Mouse (Mus musculus): ENCODE measurements around the gene Fahd2a. TPM values are rescaled to one million over a fixed set of nuclear protein-coding genes. Genes with fewer than 3 reads are reported as not detected.

Gene Fahd2a
- total RNA-seq (2015) = 23.5 and 23.7 TPM in 2 replicates
- 5.7 and 6.9 TPM in 2 replicates for total RNA-seq (2017)

DNA sequence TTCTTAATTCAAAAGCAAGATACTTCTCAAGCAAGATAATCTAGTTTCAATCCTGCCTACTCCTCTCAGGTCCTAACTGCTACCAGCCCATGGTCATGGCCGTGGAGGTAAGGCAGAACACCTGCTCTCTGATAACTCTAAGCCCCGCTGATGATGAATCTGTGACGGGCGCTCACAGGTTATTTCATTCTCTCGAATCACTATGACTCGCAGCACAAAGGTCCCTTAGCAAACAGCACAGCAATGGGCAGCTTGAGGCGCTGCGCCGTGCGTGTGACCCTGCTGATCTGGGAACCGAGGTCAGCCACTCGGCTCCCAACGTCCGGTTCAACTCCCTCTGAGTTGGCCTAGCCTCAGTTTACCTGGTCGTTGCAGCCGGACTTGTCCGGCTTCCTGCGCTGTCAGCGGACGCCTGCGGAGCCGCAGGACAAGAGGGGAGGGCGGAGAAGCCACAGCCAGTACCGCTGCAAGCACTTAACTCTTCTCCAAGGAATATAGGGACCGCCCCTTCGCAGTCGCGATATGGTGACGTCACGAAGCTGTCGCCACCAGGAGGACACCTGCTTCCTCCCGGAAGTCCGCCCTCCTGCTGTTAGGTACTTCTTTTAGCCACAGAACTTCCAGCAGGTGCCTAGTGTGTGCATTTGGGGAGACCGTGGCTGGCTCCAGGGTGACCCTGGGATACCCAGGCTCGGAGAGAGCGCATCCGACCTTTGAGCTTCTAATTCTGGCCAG lies at the start of gene Fahd2a:
Fahd2a (minus strand) TSS at position 511 of the 735 bp plus-strand sequence.
- ATAC-seq (replicated peaks; ENCODE audit: poor library complexity) = peak; percentile 98

DNA sequence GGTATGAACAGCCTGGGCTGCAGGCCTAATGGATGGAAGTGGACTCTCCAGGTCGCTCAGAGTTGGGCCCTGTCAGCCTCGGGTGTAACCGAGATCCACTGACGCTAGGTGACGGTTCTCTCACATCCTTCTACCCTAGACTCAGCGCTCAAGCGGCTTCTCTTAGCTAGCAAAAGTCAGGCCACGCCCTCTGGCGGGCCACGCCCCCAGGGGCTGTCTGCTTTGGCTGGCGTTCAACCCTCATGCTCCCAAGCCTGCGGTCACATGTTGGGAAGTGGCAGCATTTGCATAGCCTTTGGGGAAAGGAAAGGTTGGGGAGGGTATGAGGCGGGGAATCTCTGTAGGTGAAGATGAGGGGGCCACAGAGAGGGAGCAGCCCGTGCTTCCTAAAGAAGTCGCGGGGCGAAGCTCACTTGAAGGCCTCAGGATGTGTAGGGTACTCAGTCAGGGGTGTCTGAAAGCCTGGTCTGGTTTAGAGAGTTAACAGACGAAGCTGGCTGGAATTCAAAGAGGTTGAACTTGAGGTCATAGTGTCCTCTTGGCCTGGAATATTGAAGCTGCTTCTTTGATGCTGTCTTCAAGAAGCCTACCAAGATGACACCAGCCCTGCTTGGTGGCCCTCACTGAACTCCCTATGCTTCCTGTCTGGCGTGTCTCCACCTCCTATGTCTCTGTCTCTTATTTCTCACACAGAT lies 40.3 kb upstream of the Fahd2a start:
- ATAC-seq (replicated peaks; ENCODE audit: poor library complexity) = peak; percentile 49

DNA sequence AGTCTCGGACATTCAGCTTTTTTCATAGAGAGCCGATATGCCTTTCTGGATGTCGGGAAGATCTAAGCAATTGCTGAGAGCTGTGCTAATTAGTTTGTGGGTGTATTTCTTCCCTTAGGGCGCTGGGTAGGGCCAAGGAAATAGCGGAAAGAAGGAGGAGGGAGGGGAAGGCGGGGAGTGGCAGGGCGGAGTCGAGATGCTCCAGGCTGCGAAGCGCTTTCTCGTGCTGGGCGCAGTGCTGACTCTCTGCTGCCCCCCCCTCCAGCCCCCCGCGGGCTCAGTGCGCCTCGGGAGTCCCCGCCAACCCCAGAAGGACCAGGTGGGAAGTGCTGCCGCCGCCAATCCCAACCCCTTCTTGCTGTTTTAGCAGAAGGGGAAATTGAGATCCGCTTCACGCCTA lies 38.6 kb upstream of the Fahd2a start:
- ATAC-seq (replicated peaks; ENCODE audit: poor library complexity) = peak; percentile 29

DNA sequence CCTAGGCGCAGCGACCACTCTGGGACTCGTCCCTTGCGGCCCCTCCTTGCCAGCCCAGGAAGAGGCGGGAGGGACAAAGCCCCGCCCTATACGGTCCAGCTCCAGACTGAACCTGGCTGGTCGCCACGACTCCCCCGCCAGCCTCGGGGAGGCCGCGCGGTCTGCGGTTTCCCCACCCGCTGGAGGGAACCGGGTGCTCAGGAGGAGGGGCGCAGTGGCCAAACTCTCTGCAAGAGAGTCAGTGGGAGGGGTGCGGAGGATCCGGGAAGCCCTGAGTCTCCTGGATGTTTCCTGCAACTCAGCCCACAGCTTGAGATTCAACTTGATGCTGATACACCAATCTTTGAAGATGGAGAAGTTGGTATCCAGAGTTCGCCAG lies 38.2 kb upstream of the Fahd2a start:
- peak; percentile 72 for ATAC-seq (replicated peaks; ENCODE audit: poor library complexity)

DNA sequence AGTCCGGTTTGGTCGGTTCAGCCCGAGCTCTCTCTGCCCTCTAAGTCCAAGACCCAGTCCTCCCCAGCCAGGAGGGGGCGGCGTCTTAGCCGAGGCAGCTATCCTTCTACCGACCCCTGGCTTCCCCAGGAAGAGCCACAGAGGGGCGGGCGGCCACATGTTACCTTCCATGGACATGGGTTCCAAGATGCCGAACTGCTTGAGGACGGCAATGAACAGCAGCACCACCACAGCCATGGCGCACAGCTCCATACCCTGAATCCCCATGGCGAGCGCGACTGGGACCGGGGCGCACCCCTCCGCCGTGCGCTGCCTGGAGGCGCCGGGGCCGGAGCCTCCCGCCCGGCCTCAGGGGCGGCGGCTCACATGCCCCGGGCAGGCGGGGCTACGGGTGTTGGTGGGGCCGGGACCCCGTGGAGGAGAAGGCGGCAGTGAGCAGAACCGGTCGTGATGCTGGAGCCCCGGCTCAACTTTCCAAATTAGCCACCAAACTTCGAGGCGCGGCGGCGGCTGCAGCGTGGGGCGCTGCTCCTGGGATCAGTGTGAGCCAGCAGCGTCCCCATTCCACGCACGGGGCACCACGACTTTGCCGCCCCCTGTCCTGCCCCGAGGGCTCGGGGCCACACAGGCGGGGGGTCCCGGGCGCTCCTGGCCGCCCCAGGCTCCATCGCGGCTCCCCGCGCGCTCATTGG lies 37.6 kb upstream of the Fahd2a start:
- ATAC-seq (replicated peaks; ENCODE audit: poor library complexity) = no peak

DNA sequence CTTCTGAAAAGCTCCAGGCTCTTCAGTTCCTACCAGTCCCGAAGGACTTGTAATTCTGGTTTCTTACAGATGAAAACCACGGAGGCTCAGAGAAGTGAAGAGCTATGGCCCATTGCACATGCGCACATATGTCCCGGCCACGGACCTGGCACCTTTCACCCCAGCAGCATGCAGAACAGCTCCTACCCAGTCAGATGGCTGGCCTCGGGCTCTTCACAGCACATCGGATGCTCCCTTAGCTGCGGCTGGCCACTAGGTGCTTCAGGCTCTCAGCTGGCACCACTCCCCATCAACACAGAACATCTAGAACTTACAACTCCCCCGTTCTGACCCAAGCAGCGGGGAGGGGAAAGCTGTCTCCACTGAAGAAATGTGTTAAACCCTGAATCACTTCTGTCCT lies 35.4 kb upstream of the Fahd2a start:
- no peak for ATAC-seq (replicated peaks; ENCODE audit: poor library complexity)

DNA sequence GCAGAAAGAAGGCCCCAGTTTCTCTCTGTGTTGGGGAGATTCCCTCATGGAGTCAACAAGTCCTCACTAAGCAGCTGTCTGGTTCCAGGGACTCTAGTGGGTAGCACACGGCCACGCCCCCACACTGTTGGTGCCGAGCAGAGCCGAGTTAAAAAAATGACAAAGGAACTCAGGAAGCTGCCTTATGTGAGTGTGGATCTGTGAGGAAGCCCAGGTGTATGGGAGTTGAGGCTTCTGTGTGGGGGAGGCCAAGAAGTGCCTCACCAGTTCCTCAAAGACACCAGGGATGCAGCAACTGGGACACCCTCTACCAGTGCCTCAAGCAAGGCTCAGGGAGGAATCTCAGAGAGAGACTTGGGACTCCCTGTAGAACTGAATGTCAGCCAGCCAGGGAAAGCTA lies 34.8 kb upstream of the Fahd2a start:
- ATAC-seq (replicated peaks; ENCODE audit: poor library complexity) = no peak

DNA sequence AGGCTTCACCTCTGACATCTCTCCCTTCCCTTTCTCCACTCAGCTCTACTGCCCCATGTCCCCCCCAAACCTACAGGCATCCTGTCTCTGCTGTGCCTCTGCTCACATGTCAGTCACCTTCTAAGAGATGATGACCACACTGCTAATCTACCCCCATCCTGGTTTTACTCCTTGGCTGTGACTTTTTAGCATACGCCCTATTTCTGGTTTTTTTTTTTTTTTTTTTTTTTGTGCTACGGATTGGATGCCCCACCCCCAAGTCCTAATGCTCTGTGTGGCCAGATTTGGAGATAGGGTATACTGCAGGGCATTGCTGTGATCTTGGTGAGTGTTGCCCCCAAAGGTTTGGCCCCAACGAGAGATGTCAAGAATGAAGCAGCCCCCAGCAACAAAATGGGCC lies 27.9 kb upstream of the Fahd2a start:
- ATAC-seq (replicated peaks; ENCODE audit: poor library complexity) = no peak

DNA sequence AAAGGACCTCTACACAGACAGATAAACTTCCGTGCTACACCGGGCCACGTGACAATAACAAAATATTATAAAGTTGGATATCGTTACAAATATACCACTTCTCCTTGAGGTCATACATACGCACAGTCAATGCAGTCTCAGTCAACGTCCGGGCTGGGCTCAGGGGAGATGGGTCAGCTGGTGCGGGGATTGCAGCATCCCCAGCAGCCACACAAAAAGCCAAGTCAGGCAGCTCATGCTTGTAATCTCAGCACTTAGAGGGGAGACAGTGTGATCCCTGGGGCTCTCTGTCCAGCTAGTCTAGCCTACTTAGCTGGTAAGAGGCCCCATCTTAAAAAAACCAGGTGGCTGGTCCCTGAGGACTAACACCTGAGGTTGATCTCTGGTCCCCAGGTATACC lies 26.9 kb upstream of the Fahd2a start:
- no peak for ATAC-seq (replicated peaks; ENCODE audit: poor library complexity)

DNA sequence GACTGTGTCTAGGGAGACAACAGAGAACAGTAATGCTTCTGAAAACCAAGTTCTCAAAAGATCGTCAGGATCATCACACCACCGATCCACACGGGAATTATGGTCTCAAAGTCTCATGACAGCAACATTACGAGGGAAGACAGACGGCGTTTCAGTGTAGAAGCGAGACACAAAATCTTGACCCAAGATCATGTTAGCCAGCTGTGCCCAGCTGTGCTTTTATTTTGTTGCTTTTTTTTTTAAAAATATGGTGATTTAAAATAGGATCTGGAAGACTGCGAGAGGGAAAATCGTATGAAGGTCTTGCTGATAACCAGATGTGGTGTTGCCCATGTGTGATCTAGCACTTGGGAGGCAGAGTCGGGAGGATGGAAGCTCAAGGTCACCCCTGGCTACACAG lies 26.3 kb upstream of the Fahd2a start:
- ATAC-seq (replicated peaks; ENCODE audit: poor library complexity) = no peak

DNA sequence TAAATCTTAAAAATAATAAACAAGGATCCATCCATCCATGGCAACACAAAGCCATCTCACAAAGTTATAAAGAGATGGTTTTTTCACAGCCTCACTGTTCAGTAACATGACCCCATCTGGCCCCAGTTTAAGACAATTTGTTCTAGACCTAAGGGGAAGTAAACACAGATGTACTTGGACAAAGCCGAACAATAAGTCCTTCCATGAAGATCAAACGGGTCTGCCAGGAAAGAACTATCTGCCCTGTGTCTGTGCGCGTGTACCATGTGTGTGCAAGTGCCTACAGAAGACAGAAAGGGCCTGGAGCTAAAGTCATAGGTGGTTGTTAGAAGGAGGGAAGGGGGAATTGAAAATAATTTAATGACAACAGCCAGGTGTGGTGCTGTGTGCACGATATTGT lies 25.8 kb upstream of the Fahd2a start:
- ATAC-seq (replicated peaks; ENCODE audit: poor library complexity) = no peak

DNA sequence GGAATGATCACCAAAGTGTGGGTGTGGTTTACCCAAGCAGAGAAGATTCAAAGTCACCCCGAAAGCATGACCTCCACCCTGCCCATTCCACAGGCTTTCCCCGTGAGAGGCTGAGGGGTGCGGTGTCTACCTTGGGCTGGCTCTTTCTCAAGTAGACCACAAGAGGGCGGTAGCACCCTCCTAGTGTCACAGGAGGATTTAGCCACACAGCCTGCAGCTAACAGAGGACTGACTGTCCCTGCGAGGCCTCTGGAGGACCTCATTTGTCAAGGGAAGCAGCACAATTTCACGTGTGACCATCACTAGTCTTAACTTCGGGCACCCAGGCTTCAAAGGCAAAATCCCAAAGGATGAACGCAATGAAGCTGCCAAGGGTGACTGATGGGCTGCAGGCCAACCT lies 17.9 kb upstream of the Fahd2a start:
- peak; percentile 97 for ATAC-seq (replicated peaks; ENCODE audit: poor library complexity)

DNA sequence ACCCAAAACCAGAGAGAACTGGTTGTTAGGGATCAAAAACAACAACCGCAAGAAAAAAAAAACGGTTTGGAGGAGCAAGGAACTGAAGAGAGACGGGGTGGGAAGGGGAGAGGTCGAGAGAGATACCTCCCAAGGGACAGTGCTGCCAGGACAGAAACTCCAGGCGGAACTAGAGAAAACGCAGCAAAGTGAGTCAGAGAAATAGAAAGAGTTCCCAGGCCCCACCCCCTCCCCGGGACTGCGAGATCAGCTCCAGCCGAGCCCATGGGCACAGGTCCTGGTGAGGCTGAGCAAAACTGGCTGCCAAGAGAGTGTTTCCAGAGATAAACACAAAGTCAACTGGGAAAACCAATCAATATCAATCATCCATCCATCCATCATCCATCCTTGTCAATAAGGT lies 17.0 kb upstream of the Fahd2a start:
- ATAC-seq (replicated peaks; ENCODE audit: poor library complexity) = no peak

DNA sequence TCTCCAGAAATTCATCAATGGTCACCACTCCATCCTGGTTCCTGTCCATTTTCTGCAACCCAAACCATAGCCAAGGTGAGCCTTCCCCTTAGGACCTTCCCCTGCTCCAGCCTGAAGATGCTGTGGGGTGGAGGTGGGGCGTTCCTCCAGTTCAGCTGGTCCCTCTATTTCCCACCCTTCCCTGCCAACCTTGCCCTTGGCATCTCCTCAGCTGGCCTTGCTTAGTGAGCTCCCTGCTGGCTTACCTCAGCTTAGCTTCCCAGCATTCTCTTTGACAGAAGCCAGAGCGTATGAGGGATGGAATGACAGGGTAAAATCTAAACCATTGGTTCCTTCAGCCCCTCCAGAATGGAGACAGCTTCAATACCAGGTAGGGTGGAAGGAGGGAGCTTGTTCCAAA lies 15.0 kb upstream of the Fahd2a start:
- ATAC-seq (replicated peaks; ENCODE audit: poor library complexity) = no peak

DNA sequence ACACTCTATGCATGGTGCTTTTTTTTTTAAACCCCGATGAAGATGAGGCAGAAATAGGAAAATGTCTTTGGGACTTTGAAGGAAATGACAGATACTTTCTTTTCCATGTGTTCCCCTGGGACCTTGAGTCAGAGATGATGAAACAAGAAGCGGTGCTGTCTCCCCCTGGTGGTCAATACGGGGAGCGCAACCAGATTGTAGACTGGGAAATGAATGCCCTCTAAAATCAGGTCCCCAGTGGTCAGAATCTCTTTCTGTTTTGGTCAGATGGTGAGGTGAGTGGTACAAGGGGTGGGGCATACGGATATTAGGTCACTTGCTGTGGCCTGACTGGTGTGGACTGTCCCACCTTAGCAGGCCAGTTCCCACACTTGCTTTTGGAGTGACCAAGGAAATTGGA lies 9.4 kb upstream of the Fahd2a start:
- peak; percentile 71 for ATAC-seq (replicated peaks; ENCODE audit: poor library complexity)

DNA sequence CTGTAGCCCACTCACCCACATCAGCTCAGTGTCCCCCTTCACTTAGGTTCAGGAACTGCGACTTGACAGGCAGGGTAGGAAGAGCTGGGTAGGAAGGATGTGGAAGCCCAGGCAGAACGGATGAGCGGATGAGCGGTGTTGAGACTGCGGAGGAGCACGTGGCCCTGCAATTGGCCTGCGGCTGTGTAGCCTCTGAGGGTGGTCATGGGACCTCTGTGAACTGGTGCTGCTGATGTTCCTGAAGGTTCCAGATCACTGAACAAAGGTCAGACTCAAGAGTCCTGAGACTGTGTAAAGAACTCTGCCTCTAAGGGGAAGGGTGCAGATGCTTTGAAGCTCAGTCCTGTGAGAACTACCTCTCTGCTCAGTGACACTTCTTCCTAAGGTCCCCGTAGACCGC lies 8.8 kb upstream of the Fahd2a start:
- no peak for ATAC-seq (replicated peaks; ENCODE audit: poor library complexity)

DNA sequence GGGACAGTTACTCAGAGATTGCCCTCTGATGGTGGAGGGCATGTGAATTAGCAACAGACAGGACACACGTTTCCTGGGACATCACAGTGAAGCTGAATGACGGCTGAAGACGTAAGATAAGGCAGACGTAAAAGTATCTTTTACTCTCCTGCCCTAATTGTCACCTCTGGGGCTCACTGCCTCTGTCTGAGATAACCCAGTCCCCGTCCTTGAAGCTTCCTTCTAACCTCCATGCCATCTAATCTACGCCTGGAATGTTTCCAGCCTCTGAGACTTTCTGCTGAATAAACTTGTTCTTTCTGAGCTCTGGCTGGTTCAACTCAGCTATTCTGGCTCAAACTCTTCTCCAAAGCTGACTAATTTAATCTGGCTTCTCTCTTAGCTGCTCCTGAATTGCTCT lies 7.4 kb upstream of the Fahd2a start:
- peak; percentile 70 for ATAC-seq (replicated peaks; ENCODE audit: poor library complexity)

DNA sequence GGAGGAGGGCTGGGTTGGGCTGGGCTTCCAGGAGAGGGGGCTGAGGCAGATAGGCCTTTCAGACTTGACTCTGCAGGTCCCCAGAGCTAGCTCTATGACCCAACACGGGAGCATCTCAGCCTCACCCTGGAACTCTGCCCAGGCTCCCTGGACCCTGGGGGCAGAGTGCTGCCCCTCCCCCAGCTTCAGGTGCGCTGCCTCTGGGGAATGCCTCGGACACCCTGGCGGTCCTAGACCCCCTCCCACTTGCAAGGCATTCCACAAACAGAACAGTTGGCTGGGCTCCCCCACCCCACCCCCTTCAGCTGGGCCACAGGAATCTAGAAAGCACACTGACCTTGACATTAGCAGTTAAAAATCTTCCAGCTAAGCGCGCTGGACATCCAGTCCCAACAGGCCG lies 5.3 kb upstream of the Fahd2a start:
- ATAC-seq (replicated peaks; ENCODE audit: poor library complexity) = no peak

DNA sequence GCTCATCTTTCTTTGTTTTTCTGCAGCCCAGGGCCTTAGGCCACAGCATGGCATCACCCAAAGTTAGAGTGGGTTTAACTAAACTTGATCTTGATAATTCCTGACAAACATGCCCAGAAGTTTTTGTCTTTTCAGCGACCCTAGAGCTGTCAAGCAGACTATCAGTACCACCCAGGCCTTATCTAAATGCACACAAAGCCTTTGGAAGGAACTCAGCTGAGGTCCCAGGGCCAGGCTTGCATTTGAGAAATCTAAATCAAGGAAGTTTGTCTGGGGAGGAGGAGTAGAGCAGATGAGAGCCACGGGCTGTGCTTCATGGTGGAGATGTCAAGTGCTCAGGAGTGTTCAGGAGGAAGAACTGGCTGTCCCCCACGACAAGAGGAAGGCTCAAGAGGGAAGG lies 2.5 kb upstream of the Fahd2a start:
- peak; percentile 36 for ATAC-seq (replicated peaks; ENCODE audit: poor library complexity)

DNA sequence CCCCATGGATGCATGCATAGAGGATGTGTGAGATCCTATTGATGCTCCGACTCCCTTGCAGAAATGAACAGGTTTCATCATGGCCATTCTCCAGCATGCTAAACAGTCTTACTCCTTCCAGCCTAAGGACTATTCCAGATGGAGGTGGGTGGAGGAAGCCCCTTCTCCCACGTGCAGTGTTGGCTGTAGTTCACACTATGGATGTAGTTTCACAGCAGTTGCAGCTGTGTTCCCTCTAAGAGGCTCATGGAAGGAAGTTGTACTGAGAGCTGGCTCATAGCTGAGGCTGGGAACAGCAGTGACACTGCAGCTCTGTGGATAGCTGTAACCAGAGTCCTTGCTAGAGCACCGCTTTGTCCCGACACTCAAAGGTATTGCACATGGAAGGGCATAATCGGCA lies 6.7 kb downstream of the Fahd2a start:
- no peak for ATAC-seq (replicated peaks; ENCODE audit: poor library complexity)

DNA sequence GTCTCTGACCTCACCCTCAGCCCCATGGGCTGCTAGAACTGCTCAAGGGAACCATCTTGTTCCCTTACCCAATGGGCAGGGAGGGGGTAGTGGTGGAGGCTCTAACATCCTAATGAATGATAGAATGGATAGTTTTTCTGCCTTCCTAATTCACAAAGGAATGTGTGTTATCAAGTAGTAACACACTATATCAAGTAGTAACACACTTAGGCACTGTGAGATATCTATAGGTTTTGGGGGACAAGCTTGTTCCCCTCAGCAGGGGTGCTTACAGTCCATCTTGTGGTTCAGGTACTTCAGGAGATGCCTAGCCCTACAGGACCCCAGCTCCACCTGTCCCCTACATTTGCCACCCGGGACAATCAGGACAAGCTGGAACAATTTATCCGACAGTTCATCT lies 8.8 kb downstream of the Fahd2a start:
- ATAC-seq (replicated peaks; ENCODE audit: poor library complexity) = no peak

DNA sequence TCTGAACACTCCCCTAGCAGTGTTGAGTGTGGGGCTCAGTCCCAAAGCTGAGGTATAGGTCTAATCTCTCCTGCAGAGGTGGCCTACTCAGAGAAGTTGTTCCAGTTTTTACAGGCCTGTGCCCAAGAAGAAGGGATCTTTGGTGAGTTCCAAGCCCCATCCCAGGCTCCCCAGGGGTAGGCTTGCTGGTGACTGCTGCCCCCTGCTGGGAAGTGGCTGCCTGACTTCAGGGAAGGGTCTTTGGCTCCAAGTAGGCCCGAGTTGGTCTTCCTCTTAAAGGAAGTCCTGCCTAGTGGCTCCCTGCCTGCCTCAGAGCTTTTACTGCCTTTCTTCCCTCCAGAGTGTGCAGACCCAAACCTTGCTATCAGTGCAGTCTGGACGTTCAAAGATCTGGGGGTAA lies 9.2 kb downstream of the Fahd2a start:
- ATAC-seq (replicated peaks; ENCODE audit: poor library complexity) = peak; percentile 61; the same call in 1 of the 2 replicates
